Mouse (Mus musculus) heart, postnatal 0 days (tissue): Measurements from ENCODE around the gene Bivm. TPM values are rescaled to one million over a fixed set of nuclear protein-coding genes. Genes with fewer than 3 reads are reported as not detected.
A peak's percentile ranks its signal among the peaks of the same experiment; 100 is the strongest.

Source experiments
- ATAC-seq: fragments of 200-750 bp; cut with Nextera tagmentation; 2 replicates; pipeline ENCODE4 v1.8.0; 2017; ENCODE audit warnings: low read depth, moderate number of reproducible peaks, moderate library complexity; ENCODE audit not compliant: insufficient read depth
- DNase-seq: peaks from one replicate; pipeline ENCODE4 v3.0.0-alpha.2; 2016; ENCODE audit warnings: low spot score
- H3K27ac ChIP-seq: fragments of 300-500 bp; sonication (generic); 2 replicates; pipeline ENCODE4 v1.5.1; 2014; ENCODE audit warnings: low read depth, mild to moderate bottlenecking
- H3K27me3 ChIP-seq: fragments of 300-500 bp; sonication (generic); 2 replicates; pipeline ENCODE4 v1.6.1; 2014; ENCODE audit warnings: low read length, mixed read lengths; ENCODE audit not compliant: control insufficient read depth, insufficient read depth
- H3K36me3 ChIP-seq: fragments of 300-500 bp; sonication (generic); replicated peaks from 2 replicates; pipeline ENCODE4 v1.6.1; 2014; ENCODE audit warnings: low read length, mixed read lengths; ENCODE audit not compliant: control insufficient read depth, insufficient read depth
- H3K4me1 ChIP-seq: fragments of 300-500 bp; sonication (generic); 2 replicates; pipeline ENCODE4 v1.6.1; 2014; ENCODE audit warnings: antibody characterized with exemption; ENCODE audit not compliant: control insufficient read depth, insufficient read depth
- H3K4me2 ChIP-seq: fragments of 300-500 bp; sonication (generic); 2 replicates; pipeline ENCODE4 v1.6.1; 2014; ENCODE audit warnings: low read depth, mild to moderate bottlenecking, low read length, moderate library complexity
- H3K4me3 ChIP-seq: fragments of 300-500 bp; sonication (generic); 2 replicates; pipeline ENCODE4 v1.5.1; 2014; ENCODE audit warnings: low read depth, low read length
- H3K9ac ChIP-seq: fragments of 300-500 bp; sonication (generic); replicated peaks from 2 replicates; pipeline ENCODE4 v1.6.1; 2014; ENCODE audit warnings: low read depth, low read length, mixed read lengths
- H3K9me3 ChIP-seq: fragments of 300-500 bp; sonication (generic); replicated peaks from 2 replicates; pipeline ENCODE4 v1.6.1; 2016; ENCODE audit warnings: low read length; ENCODE audit not compliant: control insufficient read depth
- CTCF ChIP-seq: IDR thresholded peaks from 2 replicates; pipeline ENCODE4 v1.5.1; 2016; ENCODE audit warnings: antibody characterized with exemption, control low read depth, low read depth
- EP300 ChIP-seq: IDR thresholded peaks from 2 replicates; pipeline ENCODE4 v1.6.1; 2016; ENCODE audit warnings: antibody characterized with exemption, low read depth
- WGBS: fragments of 180-500 bp; shearing (Covaris S2); extraction: QIAGEN DNeasy Blood & Tissue Kit; methylation state at CpG from one replicate; pipeline ENCODE4 v1.1.7; 2014; 5-methylcytosine and 5-hydroxymethylcytosine counted together
- polyA plus RNA-seq: library from polyadenylated mRNA; unstranded; fragments of >200 nt; fragmentation: Nextera tagmentation; extraction: Ambion mirVana; gene quantifications from 2 replicates; pipeline ENCODE4 v1.2.1, GENCODE M21; 2015
- total RNA-seq: library from RNA; depleted of rRNA; stranded (reverse); fragments of >200 nt; gene quantifications from 2 replicates; pipeline ENCODE4 v1.2.3, GENCODE M21; 2014; ENCODE audit warnings: low replicate concordance

The Bivm gene
- total and polyA plus RNA-seq, 2 experiments from 2014 or later, result 9.2 to 20.2 TPM

GRCm38 (mm10) chr1:44119201-44120073 is 680 bp downstream of the Bivm start:
- peak; percentile 63 for TF ChIP-seq CTCF
- TF ChIP-seq EP300, result no peak
- Histone ChIP-seq H3K27me3 (no peaks in the 10 kb centered on the region), H3K4me2 (peak overlapping the region; percentile 89), H3K9ac (peak overlapping the region; percentile 73), H3K9me3 (no peaks in the 10 kb centered on the region), H3K4me3 (peak overlapping the region; percentile 61), H3K36me3 (peaks cover 20% of the 10 kb centered on the region), H3K4me1 (peaks cover 3% of the 10 kb centered on the region; the same call in 1 of the 2 replicates), H3K27ac (peak overlapping the region; percentile 95)
- ATAC-seq (peak; percentile 87), DNase-seq (peak; percentile 83)
- 0% methylated on average over 40 of the region's 43 CpGs for WGBS

- H3K4me1 ChIP-seq, result peaks cover 3% of the 10 kb centered on the region; the same call in 1 of the 2 replicates
- H3K9ac ChIP-seq, result peak overlapping the region; percentile 73
- H3K36me3 ChIP-seq, result peaks cover 14% of the 10 kb centered on the region
- H3K27ac ChIP-seq, result peak overlapping the region; percentile 95
- H3K27me3 ChIP-seq, result no peaks in the 10 kb centered on the region
- TF ChIP-seq CTCF, result no peak
- H3K4me3 ChIP-seq, result peak overlapping the region; percentile 61
- no peak for DNase-seq
- no peaks in the 10 kb centered on the region for H3K9me3 ChIP-seq
- 8% methylated on average over 6 of the region's 6 CpGs for whole genome bisulfite sequencing
- ATAC-seq, result no peak
- peak overlapping the region; percentile 89 for H3K4me2 ChIP-seq
These were observed 1.3 kb downstream of the Bivm start for GRCm38 (mm10) chr1:44120074-44120406.

DNA sequence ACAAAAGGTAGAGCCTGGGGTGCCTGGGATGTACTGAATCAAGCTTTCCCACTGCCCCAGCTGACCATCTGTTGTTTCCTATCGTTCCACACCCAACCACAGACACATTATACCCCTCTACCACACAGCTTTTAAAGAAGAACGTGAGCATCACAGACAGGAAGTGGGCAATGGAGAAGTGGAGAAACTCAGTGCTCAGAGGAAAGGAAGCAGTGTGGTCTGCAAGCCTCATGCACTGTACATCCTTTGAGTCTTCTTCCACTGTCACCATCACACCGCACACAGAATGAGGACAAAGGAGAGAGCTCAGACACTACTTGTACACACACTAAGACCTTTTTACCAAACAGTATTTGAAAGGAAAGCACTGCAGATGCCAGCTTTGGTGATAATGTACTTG is 3.5 kb downstream of the Bivm start:
- no peak overlapping the region for H3K4me3 ChIP-seq
- no peaks in the 10 kb centered on the region for H3K27me3 ChIP-seq
- H3K9ac ChIP-seq, result no peak overlapping the region
- H3K4me2 ChIP-seq, result no peak overlapping the region
- 73% methylated on average over 3 of the region's 3 CpGs for WGBS
- no peak for TF ChIP-seq CTCF
- no peak for TF ChIP-seq EP300
- DNase-seq (no peak), ATAC-seq (no peak)
- peaks cover 3% of the 10 kb centered on the region; the same call in 1 of the 2 replicates for H3K4me1 ChIP-seq
- no peaks in the 10 kb centered on the region for H3K9me3 ChIP-seq
- H3K27ac ChIP-seq, result no peak overlapping the region
- H3K36me3 ChIP-seq, result peaks cover 17% of the 10 kb centered on the region

- Histone ChIP-seq H3K27ac (no peak overlapping the region), H3K9me3 (no peaks in the 10 kb centered on the region), H3K9ac (no peak overlapping the region), H3K4me2 (no peak overlapping the region), H3K4me3 (no peak overlapping the region), H3K27me3 (no peaks in the 10 kb centered on the region), H3K36me3 (peaks cover 44% of the 10 kb centered on the region), H3K4me1 (no peaks in the 10 kb centered on the region)
- ATAC-seq (no peak), DNase-seq (no peak)
- TF ChIP-seq CTCF (no peak), EP300 (no peak)
- 86% methylated on average over 4 of the region's 4 CpGs for WGBS
These were observed 6.8 kb downstream of the Bivm start for GRCm38 (mm10) chr1:44125590-44125989.

DNA sequence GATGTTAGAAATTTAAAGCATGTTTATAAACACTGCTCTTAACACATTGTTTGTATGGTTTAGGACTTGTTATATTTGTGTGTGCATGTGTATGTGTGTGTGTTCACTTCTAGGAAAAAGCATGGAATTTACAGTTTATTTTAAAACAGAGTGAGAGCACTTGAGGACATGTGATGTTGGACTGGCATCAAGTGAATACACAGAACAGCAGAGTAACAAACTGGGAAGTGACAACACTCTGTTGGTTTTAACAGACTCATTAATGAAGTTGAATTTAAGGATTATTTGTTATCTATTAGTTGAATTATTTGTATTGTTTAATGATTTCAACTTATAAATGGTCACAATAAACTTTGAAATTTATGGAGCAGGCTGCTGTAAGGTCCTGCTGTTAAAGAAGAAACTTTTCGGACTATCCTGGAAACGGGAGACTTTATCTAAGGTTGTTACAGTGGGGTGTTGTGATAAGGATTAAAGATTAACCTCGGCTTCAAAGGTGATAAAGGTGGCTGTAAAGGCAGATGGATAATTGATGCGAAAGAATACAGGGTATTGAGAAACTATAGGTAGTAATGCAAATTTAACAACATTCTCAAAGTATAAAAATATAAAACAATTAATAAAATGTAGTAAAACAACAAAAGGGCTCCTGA is 11.3 kb downstream of the Bivm start:
- Histone ChIP-seq H3K9me3 (no peaks in the 10 kb centered on the region), H3K4me2 (no peak overlapping the region), H3K27me3 (no peaks in the 10 kb centered on the region), H3K4me1 (no peaks in the 10 kb centered on the region), H3K9ac (no peak overlapping the region), H3K36me3 (peaks cover 60% of the 10 kb centered on the region), H3K27ac (no peak overlapping the region), H3K4me3 (no peak overlapping the region)
- DNase-seq (no peak), ATAC-seq (no peak)
- WGBS, result 62% methylated on average over 4 of the region's 4 CpGs
- TF ChIP-seq EP300 (no peak), CTCF (no peak)
